Mouse (Mus musculus): ENCODE results near the gene Olfr1115.
"Not testable (repeated sequence)": the region's sequence is repeated elsewhere in the genome, so short reads cannot be mapped to it uniquely, and the experiment has no call there.

Olfr1115 gene

DNA sequence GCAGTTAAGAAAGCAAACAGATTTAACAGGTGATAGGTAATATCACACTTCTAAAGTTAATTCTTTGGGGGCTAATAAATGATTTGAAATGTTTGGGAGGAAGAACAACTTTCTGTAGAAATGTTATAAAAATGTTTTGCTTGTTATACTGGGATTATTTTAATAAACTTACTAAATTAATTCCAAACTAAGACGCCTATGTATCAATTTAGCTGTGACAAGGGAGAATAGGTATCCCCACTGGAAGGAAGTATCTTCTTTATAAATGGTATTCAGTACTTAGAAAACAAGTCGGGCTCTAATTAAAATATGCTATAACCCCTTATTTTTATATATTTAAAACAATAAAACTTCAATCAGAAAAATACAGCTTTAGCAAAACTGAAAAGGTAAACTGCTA is at the start of gene Olfr1115:
Gene Olfr1115 (plus strand): TSS at position 301 of the 400 bp plus-strand sequence.
- DNase-seq: no peak

DNA sequence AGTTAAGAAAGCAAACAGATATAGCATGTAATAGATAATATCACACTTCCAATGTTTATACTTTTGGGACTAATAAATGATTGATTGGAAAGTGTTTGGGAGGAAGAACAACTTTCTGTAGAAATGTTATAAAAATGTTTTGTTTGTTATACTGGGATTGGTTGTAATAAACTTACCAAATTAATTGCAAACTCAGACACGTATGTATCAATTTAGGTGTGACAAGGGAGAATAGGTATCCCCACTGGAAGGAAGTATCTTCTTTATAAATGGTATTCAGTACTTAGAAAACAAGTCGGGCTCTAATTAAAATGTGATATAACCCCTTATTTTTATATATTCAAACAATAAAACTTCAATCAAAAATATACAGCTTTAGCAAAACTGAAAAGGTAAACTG is 39.1 kb upstream of the Olfr1115 start, which contains the start of gene Olfr1113:
Gene Olfr1113 (plus strand): TSS at position 301 of the 400 bp plus-strand sequence.
- DNase-seq: no peak

DNA sequence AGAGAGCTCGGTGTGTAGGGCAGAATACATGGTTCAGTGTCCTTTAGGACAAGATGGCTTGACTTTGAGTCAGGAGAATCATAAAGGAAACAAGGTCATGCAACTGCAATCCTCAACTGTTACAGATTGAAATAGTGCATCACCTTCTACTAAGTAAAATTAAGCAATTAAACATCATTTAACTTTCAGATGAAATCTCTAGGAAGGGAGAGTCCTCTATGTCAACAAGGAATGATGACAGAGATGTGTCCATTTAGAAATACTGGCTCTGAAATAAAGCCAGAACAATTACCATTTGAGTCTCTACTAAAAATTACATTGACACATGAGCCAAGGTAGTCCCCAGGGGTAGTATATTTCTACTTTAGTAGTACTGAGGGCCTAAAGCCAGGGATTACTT is 19.4 kb downstream of the Olfr1115 start, which contains the start of gene Olfr1116:
Gene Olfr1116 (plus strand): TSS at position 301 of the 400 bp plus-strand sequence.
- no peak for DNase-seq

DNA sequence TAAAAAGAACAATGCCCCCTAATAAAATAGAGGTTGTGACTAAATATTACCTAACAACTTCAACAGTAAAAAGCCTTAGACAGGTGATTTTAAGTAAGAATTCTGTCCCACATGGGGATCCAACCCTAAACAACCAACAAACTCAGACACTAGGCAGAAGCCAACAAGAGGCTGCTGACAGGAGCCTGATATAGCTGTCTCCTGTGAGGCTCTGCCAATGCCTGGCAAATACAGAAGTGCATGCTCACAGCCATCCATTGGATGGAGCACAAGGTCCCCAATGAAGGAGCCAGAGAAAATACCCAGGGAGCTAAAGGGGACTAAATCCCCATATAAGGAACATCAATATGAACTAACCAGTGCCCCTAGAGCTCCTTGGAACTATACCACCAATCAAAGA is 46.2 kb downstream of the Olfr1115 start:
- DNase-seq: not testable (repeated sequence)
